Mouse (Mus musculus) thymus, postnatal 36 days (tissue): ENCODE data around the gene Asgr2.
"Not testable (repeated sequence)": the region's sequence is repeated elsewhere in the genome, so short reads cannot be mapped to it uniquely, and the experiment has no call there.

ENCODE experiments used
- DNase-seq, 2 experiments: peaks; one replicate each; pipeline ENCODE4 v3.0.0; 2022; ENCODE audit warnings: mixed read lengths in 2 of 2

Asgr2 gene

DNA sequence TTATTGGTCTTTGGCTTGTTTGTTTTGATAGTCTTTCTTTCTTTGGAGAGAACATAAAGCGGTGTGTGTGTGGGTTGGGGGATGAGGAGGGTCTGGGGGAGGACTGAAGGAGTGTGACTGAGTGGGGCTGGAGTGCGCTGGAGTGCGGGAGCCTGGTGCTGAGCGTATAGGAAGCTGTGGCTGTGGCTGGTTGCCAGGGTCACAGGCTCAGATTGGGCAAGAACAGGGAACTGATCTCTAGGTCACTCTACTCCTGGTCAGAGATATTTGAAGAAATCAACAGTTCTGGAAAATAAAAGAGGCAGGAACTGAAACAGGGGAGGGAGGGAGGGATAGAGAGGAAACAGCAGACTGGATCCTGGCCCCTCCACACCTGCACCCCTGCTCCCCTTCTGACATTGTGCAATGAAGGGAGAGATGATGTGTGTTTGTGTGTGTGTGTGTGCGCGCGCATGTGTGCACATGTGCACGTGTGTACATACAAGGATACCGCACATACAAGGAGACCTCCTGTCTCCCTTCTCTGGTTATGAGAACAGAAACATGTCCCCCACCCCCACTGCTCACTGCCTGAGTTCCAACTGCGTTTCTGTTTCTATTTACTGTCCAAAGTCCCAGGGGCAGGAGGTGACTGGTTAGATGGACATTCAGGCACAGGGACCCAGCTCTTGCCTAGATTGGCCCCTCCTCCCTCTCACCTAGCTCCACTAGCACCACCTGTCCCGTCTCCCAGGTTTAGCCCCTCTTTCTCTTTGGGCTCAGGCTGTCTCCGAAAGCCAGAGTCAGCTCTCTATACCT is at the start of gene Asgr2:
Gene Asgr2, plus strand, starts transcription at position 659 of the 798 bp plus-strand sequence.
- no peak for DNase-seq

- no peak for DNase-seq
These were observed 48.8 kb upstream of the Asgr2 start for GRCm38 (mm10) chr11:70043665-70044064.

- DNase-seq: no peak
These were observed 47.0 kb upstream of the Asgr2 start for GRCm38 (mm10) chr11:70045435-70045834.

- DNase-seq: no peak
These were observed 43.1 kb upstream of the Asgr2 start for GRCm38 (mm10) chr11:70049366-70049765.

- no peak for DNase-seq
These were observed 42.6 kb upstream of the Asgr2 start for GRCm38 (mm10) chr11:70049816-70050215.

GRCm38 (mm10) chr11:70053156-70053555 is 39.3 kb upstream of the Asgr2 start:
- DNase-seq: no peak

GRCm38 (mm10) chr11:70053898-70054570 is 38.4 kb upstream of the Asgr2 start, which contains the start of gene Asgr1:
Gene Asgr1, plus strand, starts transcription at chr11:70054085.
- DNase-seq: no peak

DNA sequence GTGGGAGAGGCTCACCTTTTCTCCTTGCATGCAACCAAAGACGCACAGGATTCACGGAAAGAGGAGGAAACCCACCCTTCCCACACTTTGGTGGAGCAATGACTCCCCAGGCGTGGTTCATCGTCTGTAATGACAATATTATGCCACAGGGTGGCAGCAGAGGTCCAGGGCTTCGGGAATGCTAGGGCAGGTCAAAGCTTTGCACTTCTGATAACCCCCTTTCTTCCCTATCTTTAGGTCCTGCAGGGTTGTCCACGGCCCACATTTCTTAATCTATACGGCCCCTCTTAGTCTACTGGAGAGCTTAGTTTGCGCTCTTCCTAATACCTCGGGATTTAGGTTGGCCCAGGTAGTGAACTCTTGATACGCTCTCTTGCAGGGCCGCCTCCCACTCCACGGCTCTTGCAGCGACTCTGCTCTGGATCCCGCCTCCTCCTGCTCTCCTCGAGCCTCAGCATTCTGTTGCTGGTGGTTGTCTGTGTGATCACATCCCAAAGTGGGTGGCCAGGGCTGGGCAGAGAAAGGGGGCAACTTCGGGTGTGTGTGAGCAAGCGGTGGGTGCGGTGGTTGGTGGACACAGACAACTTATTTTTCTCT is 36.7 kb upstream of the Asgr2 start:
- DNase-seq: peak; percentile 64 to 73

DNA sequence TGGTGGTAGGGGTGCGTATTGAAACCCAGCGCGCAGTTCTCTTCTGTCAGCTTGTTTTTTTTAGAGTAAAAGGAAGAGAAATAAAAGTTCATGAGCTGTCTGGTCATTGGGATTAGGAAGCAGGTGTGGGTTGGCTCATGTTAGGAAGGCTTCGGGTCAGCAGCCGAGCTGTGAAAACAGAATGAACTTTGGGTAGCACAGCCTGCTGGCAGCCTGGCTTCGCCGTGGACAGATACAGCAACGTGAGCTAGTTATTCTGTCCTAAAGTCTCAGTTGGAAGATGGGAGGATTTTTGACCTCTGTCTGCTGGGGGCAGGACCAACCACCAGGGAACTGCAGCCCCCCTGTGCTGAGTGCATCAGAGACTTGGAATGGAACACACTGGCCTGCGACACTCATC is 34.6 kb upstream of the Asgr2 start:
- DNase-seq: no peak

GRCm38 (mm10) chr11:70059930-70060329 is 32.5 kb upstream of the Asgr2 start:
- no peak for DNase-seq

DNA sequence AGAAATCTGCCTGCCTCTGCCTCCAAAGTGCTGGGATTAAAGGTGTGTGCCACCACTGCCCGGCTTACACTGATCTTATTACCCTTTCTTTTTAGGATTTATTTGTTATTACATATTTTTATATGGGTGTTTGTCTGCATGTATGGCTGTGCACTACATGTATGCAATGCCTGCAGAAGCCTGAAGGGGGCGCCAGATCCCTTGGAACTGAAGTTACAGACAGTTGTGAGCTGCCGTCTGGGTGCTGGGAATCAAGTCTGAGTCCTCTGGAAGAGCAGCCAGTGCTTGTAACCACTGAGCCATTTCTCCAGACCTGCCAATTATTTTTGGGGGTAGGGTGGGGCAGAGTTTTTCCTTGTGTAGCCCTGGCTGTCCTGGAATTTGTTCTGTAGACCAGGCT is 29.4 kb upstream of the Asgr2 start:
- DNase-seq: no peak

GRCm38 (mm10) chr11:70066701-70067100 is 25.7 kb upstream of the Asgr2 start:
- no peak for DNase-seq

GRCm38 (mm10) chr11:70068245-70068644 is 24.2 kb upstream of the Asgr2 start:
- no peak for DNase-seq

- DNase-seq: no peak
These were observed 22.4 kb upstream of the Asgr2 start for GRCm38 (mm10) chr11:70070057-70070456.

DNA sequence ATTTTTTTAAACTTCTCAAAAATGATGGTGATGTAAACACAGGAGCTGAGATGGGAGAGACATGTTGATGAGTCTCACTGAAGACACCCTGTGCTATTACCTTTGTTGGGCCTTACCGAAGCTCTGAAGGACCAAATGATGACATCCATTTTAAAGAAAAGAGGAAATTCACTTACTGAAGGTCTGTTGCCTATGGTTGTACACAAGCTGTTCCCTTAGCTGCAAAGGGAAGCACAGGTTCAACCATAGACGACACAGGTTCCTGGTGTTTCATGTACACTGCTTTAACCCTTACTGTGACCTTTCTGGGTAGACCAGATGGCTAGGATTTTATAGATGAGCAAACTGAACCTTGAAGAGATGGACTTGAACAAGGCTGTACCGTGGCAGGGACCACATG is 21.8 kb upstream of the Asgr2 start:
- DNase-seq: not testable (repeated sequence)

GRCm38 (mm10) chr11:70074379-70075071 is 17.9 kb upstream of the Asgr2 start:
- DNase-seq: peak; percentile 60 to 65

- no peak for DNase-seq
These were observed 16.9 kb upstream of the Asgr2 start for GRCm38 (mm10) chr11:70075581-70075980.

- DNase-seq: no peak
These were observed 15.0 kb upstream of the Asgr2 start for GRCm38 (mm10) chr11:70077441-70077840.

DNA sequence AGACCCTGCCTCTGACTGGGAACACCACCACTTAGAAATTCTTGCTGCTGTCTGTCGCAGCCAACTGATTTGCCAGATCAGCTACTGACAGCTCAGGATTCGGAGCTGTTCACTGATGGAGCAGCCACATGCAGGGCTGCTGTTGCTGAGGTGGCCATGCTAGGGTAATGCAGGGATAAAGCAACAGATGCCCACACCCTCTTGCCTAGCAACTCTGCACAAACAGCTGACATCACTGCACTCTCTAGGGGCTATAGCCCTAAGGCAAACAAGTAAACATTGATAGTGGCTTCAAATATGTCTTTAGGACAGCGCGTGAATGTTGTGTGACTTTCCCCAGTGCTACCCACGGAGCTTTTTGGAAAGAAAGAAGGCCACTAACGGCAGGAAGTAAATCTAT is 13.3 kb upstream of the Asgr2 start:
- no peak for DNase-seq

- peak; percentile 66 to 76 for DNase-seq
These were observed 12.5 kb upstream of the Asgr2 start for GRCm38 (mm10) chr11:70079928-70080327.

DNA sequence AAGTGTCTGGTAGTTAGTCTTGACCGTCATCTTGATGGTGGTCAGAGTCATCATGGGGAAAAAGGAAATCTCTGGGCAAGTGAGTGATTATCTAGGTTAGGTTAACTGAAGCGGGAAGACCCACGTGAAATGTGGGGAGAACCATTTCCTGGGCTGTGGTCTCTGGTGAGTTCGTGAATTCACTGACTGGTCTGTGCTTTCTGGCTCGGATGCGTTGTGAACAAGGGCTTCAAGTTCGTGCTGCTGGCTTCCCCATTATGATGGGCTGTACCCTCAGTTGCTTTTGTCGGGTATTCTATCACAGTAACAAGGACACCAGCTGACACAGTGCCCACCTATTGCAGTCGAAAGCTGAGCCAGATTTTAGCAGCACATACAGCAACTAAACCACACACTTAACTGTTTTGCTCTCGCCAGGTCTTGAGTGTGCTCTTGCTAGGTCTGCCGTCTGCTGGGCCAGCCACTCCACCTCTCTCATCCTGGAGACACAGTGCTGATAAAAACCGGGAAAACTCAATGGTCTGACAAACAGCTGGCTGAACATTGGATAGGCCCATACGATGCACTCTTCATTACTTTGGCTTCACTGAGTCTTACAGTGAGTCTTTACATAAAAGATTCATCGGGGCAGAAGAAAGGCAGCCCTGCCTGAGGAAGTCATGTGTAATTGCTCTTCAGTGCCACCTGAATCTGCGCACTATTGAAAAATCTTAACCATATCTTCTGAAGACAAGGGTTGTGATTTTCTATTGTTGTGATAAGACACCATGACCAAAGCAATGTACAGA is 11.4 kb upstream of the Asgr2 start:
- peak in 1 of 2 experiments; percentile 8 for DNase-seq

- no peak for DNase-seq
These were observed 7.9 kb upstream of the Asgr2 start for GRCm38 (mm10) chr11:70084563-70084962.
